Mouse (Mus musculus) MEL (cell line): ENCODE results near the gene Smim24. TPM values are rescaled to one million over a fixed set of nuclear protein-coding genes. Genes with fewer than 3 reads are reported as not detected.

ENCODE experiments used
- DNase-seq: peaks from one replicate; pipeline ENCODE4 v3.0.0; 2011; ENCODE audit warnings: low read depth, low spot score
- H3K27ac ChIP-seq: 2 replicates; pipeline ENCODE4 v1.5.1; 2012; ENCODE audit warnings: low read depth, mild to moderate bottlenecking, control low read depth, low read length, moderate library complexity; ENCODE audit not compliant: control insufficient read depth
- H3K27me3 ChIP-seq, 2 experiments: fragments of 150-350 bp in 1 of 2; sonication (generic) in 1 of 2; 2 replicates each; pipeline ENCODE4 v1.6.1; 2012; ENCODE audit warnings: low read length in 2 of 2, mild to moderate bottlenecking in 2 of 2, improper control_type of control experiment in 1 of 2, moderate library complexity in 1 of 2; ENCODE audit not compliant: insufficient read depth in 2 of 2, control insufficient read depth in 1 of 2
- H3K36me3 ChIP-seq, 2 experiments: 2 replicates each; pipeline ENCODE4 v1.6.1; 2012 to 2014; ENCODE audit warnings: low read length in 2 of 2, improper control_type of control experiment in 1 of 2, inconsistent platforms in 1 of 2, mild to moderate bottlenecking in 1 of 2; ENCODE audit not compliant: insufficient read depth in 2 of 2, control insufficient read depth in 1 of 2
- H3K4me1 ChIP-seq, 2 experiments: fragments of 150-350 bp in 1 of 2; sonication (generic) in 1 of 2; 2 replicates each; pipeline ENCODE4 v1.6.1; 2012; ENCODE audit warnings: low read length in 2 of 2, improper control_type of control experiment in 1 of 2, mild to moderate bottlenecking in 1 of 2; ENCODE audit not compliant: insufficient read depth in 2 of 2, control insufficient read depth in 1 of 2
- H3K4me3 ChIP-seq, 2 experiments: fragments of 150-350 bp in 1 of 2; sonication (generic) in 1 of 2; 2 replicates each; pipeline ENCODE4 v1.5.1; 2012; ENCODE audit warnings: low read depth in 2 of 2, low read length in 2 of 2, mild to moderate bottlenecking in 2 of 2, moderate library complexity in 2 of 2, control low read depth in 1 of 2, improper control_type of control experiment in 1 of 2; ENCODE audit not compliant: control insufficient read depth in 1 of 2, insufficient read depth in 1 of 2
- H3K79me2 ChIP-seq: 2 replicates; pipeline ENCODE4 v1.6.1; 2012; ENCODE audit warnings: mild to moderate bottlenecking, low read length, moderate library complexity; ENCODE audit not compliant: control insufficient read depth, poor library complexity, insufficient read depth
- H3K9ac ChIP-seq: 2 replicates; pipeline ENCODE4 v1.6.1; 2012; ENCODE audit warnings: low read depth, mild to moderate bottlenecking, control low read depth, low read length, moderate library complexity; ENCODE audit not compliant: control insufficient read depth, poor library complexity, severe bottlenecking
- H3K9me3 ChIP-seq: fragments of 150-350 bp; sonication (generic); replicated peaks from 2 replicates; pipeline ENCODE4 v1.6.1; 2012; ENCODE audit warnings: mild to moderate bottlenecking, low read length, improper control_type of control experiment, moderate library complexity; ENCODE audit not compliant: insufficient read depth
- CTCF ChIP-seq, 3 experiments: IDR thresholded peaks in 2 of 3; conservative IDR thresholded peaks in 1 of 3; 2 replicates each; pipeline ENCODE4 v1.5.1; 2011 to 2012; ENCODE audit warnings: low read length in 3 of 3, low read depth in 2 of 3, mild to moderate bottlenecking in 2 of 3, improper control_type of control experiment in 1 of 3, inconsistent platforms in 1 of 3, mixed read lengths in 1 of 3, moderate library complexity in 1 of 3; ENCODE audit not compliant: control insufficient read depth in 1 of 3, insufficient read depth in 1 of 3, poor library complexity in 1 of 3, severe bottlenecking in 1 of 3
- EP300 ChIP-seq, 2 experiments: IDR thresholded peaks; 2 replicates each; pipeline ENCODE4 v1.6.1; 2011; ENCODE audit warnings: improper control_type of control experiment in 2 of 2, low read length in 2 of 2, low read depth in 1 of 2, mild to moderate bottlenecking in 1 of 2
- GABPA ChIP-seq: IDR thresholded peaks from 2 replicates; pipeline ENCODE4 v1.6.1; 2012; ENCODE audit warnings: low read depth, mild to moderate bottlenecking, inconsistent platforms, low read length, improper control_type of control experiment, moderate library complexity
- GATA1 ChIP-seq: IDR thresholded peaks from 2 replicates; pipeline ENCODE4 v1.6.1; 2011; ENCODE audit warnings: low read depth, low read length, improper control_type of control experiment
- JUND ChIP-seq: IDR thresholded peaks from 2 replicates; pipeline ENCODE4 v1.6.1; 2011; ENCODE audit warnings: low read depth, mild to moderate bottlenecking, improper control_type of control experiment, low read length
- MEF2A ChIP-seq: IDR thresholded peaks from 2 replicates; pipeline ENCODE4 v1.6.1; 2014; ENCODE audit warnings: low read depth, mild to moderate bottlenecking, inconsistent platforms, low read length, improper control_type of control experiment; ENCODE audit not compliant: poor library complexity, insufficient replicate concordance, severe bottlenecking; ENCODE audit errors: extremely low read depth
- NRF1 ChIP-seq: IDR thresholded peaks from 2 replicates; pipeline ENCODE4 v1.6.1; 2014; ENCODE audit warnings: low read depth, mild to moderate bottlenecking, inconsistent platforms, low read length, improper control_type of control experiment, moderate library complexity; ENCODE audit not compliant: poor library complexity, insufficient read depth, severe bottlenecking
- POLR2AphosphoS2 ChIP-seq: IDR thresholded peaks from 2 replicates; pipeline ENCODE4 v1.6.1; 2011; ENCODE audit warnings: low read length, improper control_type of control experiment
- RAD21 ChIP-seq: IDR thresholded peaks from 2 replicates; pipeline ENCODE4 v1.6.1; 2011; ENCODE audit warnings: mild to moderate bottlenecking, low read depth, low read length, improper control_type of control experiment
- RCOR1 ChIP-seq: IDR thresholded peaks from 2 replicates; pipeline ENCODE4 v1.6.1; 2012; ENCODE audit warnings: low read depth, mild to moderate bottlenecking, inconsistent platforms, low read length, improper control_type of control experiment
- SIN3A ChIP-seq: IDR thresholded peaks from 2 replicates; pipeline ENCODE4 v1.6.1; 2012; ENCODE audit warnings: low read length, improper control_type of control experiment, inconsistent platforms
- SMC3 ChIP-seq: IDR thresholded peaks from 2 replicates; pipeline ENCODE4 v1.6.1; 2011; ENCODE audit warnings: low read depth, low read length, improper control_type of control experiment
- TAL1 ChIP-seq: IDR thresholded peaks from 2 replicates; pipeline ENCODE4 v1.6.1; 2012; ENCODE audit warnings: mild to moderate bottlenecking, inconsistent platforms, low read length, moderate library complexity, mixed read lengths
- TBP ChIP-seq: IDR thresholded peaks from 2 replicates; pipeline ENCODE4 v1.8.0; 2011; ENCODE audit warnings: low read depth, low read length, improper control_type of control experiment
- ZC3H11A ChIP-seq: IDR thresholded peaks from 2 replicates; pipeline ENCODE4 v1.6.1; 2012; ENCODE audit warnings: low read depth, mild to moderate bottlenecking, inconsistent platforms, low read length, improper control_type of control experiment
- polyA plus RNA-seq, 2 experiments: library from polyadenylated mRNA; stranded (reverse) in 1 of 2; unstranded in 1 of 2; fragments of >175 nt in 1 of 2; fragments of >200 nt in 1 of 2; gene quantifications; 2 replicates each; pipeline versions ENCODE4 v1.2.1 to v1.2.4; 2012; ENCODE audit warnings: low replicate concordance in 2 of 2, low read depth in 1 of 2; ENCODE audit not compliant: insufficient read length in 2 of 2, insufficient read depth in 1 of 2, missing spikeins in 1 of 2
- total RNA-seq: library from RNA; depleted of rRNA; stranded (reverse); fragments of 300-350 nt; gene quantifications from 2 replicates; pipeline ENCODE4 v1.2.3, GENCODE M21; 2012; rRNA removed

Smim24 gene
- total and polyA plus RNA-seq, 3 experiments: 6.7 to 29.5 TPM; not detected in 1

DNA sequence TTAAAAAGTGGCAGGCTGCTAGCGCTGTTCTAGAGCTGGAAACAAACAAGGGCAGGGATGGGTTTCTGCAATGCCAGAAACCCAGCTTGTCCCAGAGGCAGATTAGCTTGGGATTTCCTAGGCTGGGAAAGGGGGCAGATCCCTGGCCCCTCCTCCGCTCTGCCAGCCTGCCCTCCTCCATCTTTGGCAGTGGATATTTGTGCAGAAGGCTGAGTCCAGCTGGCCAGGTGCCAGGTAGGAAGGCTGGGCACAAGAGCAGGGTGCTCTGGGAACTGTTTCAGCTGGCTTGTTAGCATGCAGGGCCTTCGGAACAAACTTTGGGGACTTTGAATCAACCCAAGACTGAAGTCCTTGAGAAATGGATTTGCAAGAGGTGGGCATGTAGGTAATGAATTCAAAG, 42.6 kb downstream of the Smim24 start:
- no peak for DNase-seq
- Histone ChIP-seq H3K27me3 (peaks cover 0 to 3% of the 10 kb centered on the region in 2 experiments; a peak in 2 of 4 replicates), H3K4me1 (peaks cover 0 to 19% of the 10 kb centered on the region in 2 experiments; a peak in 2 of 4 replicates)
- TF ChIP-seq NRF1: no peak
- TF ChIP-seq GABPA: no peak
- TF ChIP-seq EP300 (IDR thresholded peaks at IDR 0.05; ENCODE audit: low read depth in 1 of 2, low read length in 2 of 2): no peak
- TF ChIP-seq MEF2A: no peak
- no peak for TF ChIP-seq TBP
- TF ChIP-seq GATA1: no peak
- TF ChIP-seq TAL1: no peak
- TF ChIP-seq, all 39 proteins: peak for 0
- H3K9ac ChIP-seq: no peak overlapping the region
- no peak overlapping the region for H3K4me3 ChIP-seq
- no peaks in the 10 kb centered on the region; the same call in 1 of the 2 replicates for H3K79me2 ChIP-seq
- no peaks in the 10 kb centered on the region; a peak in 1 of 4 replicates for H3K36me3 ChIP-seq
- H3K27ac ChIP-seq: no peak overlapping the region
- no peaks in the 10 kb centered on the region for H3K9me3 ChIP-seq

- peaks cover 0 to 13% of the 10 kb centered on the region in 2 experiments; a peak in 2 of 4 replicates for H3K27me3 ChIP-seq
- DNase-seq: peak; percentile 41
- peak; percentile 22; the same call in 1 of the 2 replicates for TF ChIP-seq ZC3H11A
- TF ChIP-seq RAD21: peak; percentile 50
- no peak for TF ChIP-seq JUND
- no peak for TF ChIP-seq SIN3A
- no peak for TF ChIP-seq POLR2AphosphoS2
- peak in 2 of 3 experiments; percentile 42 to 62; a peak in 4 of 6 replicates for TF ChIP-seq CTCF (IDR thresholded peaks at IDR 0.05 in 2 of 3, conservative IDR thresholded peaks at IDR 0.05 in 1 of 3; ENCODE audit: control insufficient read depth in 1 of 3, insufficient read depth in 1 of 3, low read depth in 2 of 3, low read length in 3 of 3, poor library complexity in 1 of 3, severe bottlenecking in 1 of 3)
- no peak for TF ChIP-seq RCOR1
- TF ChIP-seq SMC3: peak; percentile 58
- no peaks in the 10 kb centered on the region for H3K4me1 ChIP-seq
- no peak overlapping the region for H3K27ac ChIP-seq
- no peaks in the 10 kb centered on the region for H3K79me2 ChIP-seq
- H3K9ac ChIP-seq: no peak overlapping the region
- H3K9me3 ChIP-seq: no peaks in the 10 kb centered on the region
- H3K36me3 ChIP-seq: no peaks in the 10 kb centered on the region
- H3K4me3 ChIP-seq: no peak overlapping the region
These were observed 48.2 kb downstream of the Smim24 start for GRCm38 (mm10) chr10:81441019-81441418.

Other genes starting within 250 kb of the Smim24 start
Only the 30 nearest of the 34 such genes appear.
- gene Dapk3, start 210.0 kb upstream of the Smim24 start, total RNA-seq: 42.3 and 49.2 TPM in 2 replicates
- 10 to 100 TPM in 1 of 2 experiments, not detected in 1; 79.1 TPM for gene Dapk3, start 210.0 kb upstream of the Smim24 start, polyA plus RNA-seq
- gene 4930442H23Rik, start 209.2 kb upstream of the Smim24 start, total RNA-seq: 0.13 and 0.31 TPM in 2 replicates
- under 1 TPM in 1 of 2 experiments, not detected in 1; 0.42 TPM for gene 4930442H23Rik, start 209.2 kb upstream of the Smim24 start, polyA plus RNA-seq
- not detected in 2 replicates for gene Nmrk2, start 191.0 kb upstream of the Smim24 start, total RNA-seq
- not detected for gene Nmrk2, start 191.0 kb upstream of the Smim24 start, polyA plus RNA-seq
- gene Atcay, start 162.2 kb upstream of the Smim24 start, total RNA-seq: 0.19 and 0.20 TPM in 2 replicates
- under 1 TPM in 1 of 2 experiments, not detected in 1; 0.33 TPM for gene Atcay, start 162.2 kb upstream of the Smim24 start, polyA plus RNA-seq
- 0.39 and 0.81 TPM in 2 replicates for gene Zfr2, start 159.9 kb upstream of the Smim24 start, total RNA-seq
- 1 to 10 TPM in 1 of 2 experiments, not detected in 1; 1.4 TPM for gene Zfr2, start 159.9 kb upstream of the Smim24 start, polyA plus RNA-seq
- gene Matk, start 140.1 kb upstream of the Smim24 start, total RNA-seq: 0.10 and 0.23 TPM in 2 replicates
- 1 to 10 TPM in 1 of 2 experiments, not detected in 1; 1.0 TPM for gene Matk, start 140.1 kb upstream of the Smim24 start, polyA plus RNA-seq
- 137 and 150 TPM in 2 replicates for gene Mrpl54, start 126.1 kb upstream of the Smim24 start, total RNA-seq
- 100 to 1,000 TPM; 157 to 421 TPM for gene Mrpl54, start 126.1 kb upstream of the Smim24 start, polyA plus RNA-seq
- 68.9 and 81.3 TPM in 2 replicates for gene Apba3, start 126.1 kb upstream of the Smim24 start, total RNA-seq
- gene Apba3, start 126.1 kb upstream of the Smim24 start, polyA plus RNA-seq: 10 to 100 TPM in 1 of 2 experiments, not detected in 1; 73.2 TPM
- 2.5 and 2.9 TPM in 2 replicates for gene Tjp3, start 101.5 kb upstream of the Smim24 start, total RNA-seq
- gene Tjp3, start 101.5 kb upstream of the Smim24 start, polyA plus RNA-seq: 1 to 10 TPM in 1 of 2 experiments, not detected in 1; 4.9 TPM
- 14.1 and 14.4 TPM in 2 replicates for gene Pip5k1c, start 100.1 kb upstream of the Smim24 start, total RNA-seq
- 10 to 100 TPM in 1 of 2 experiments, not detected in 1; 40.5 TPM for gene Pip5k1c, start 100.1 kb upstream of the Smim24 start, polyA plus RNA-seq
- 43.5 and 47.6 TPM in 2 replicates for gene Cactin, start 71.9 kb upstream of the Smim24 start, total RNA-seq
- gene Cactin, start 71.9 kb upstream of the Smim24 start, polyA plus RNA-seq: 10 to 100 TPM in 1 of 2 experiments, not detected in 1; 66.8 TPM
- gene Tbxa2r, start 64.3 kb upstream of the Smim24 start, total RNA-seq: 0.13 TPM in 1 of 2 replicates, not detected in the other
- under 1 TPM in 1 of 2 experiments, not detected in 1; 0.31 TPM for gene Tbxa2r, start 64.3 kb upstream of the Smim24 start, polyA plus RNA-seq
- gene Gipc3, start 49.8 kb upstream of the Smim24 start, total RNA-seq: not detected in 2 replicates
- gene Gipc3, start 49.8 kb upstream of the Smim24 start, polyA plus RNA-seq: not detected
- gene Hmg20b, start 42.6 kb upstream of the Smim24 start, total RNA-seq: 22.8 and 27.0 TPM in 2 replicates
- 10 to 100 TPM in 1 of 2 experiments, not detected in 1; 92.7 TPM for gene Hmg20b, start 42.6 kb upstream of the Smim24 start, polyA plus RNA-seq
- gene Mfsd12, start 35.6 kb upstream of the Smim24 start, total RNA-seq: 17.9 and 29.0 TPM in 2 replicates
- 10 to 100 TPM in 1 of 2 experiments, not detected in 1; 22.5 TPM for gene Mfsd12, start 35.6 kb upstream of the Smim24 start, polyA plus RNA-seq
- gene 4930404N11Rik, start 27.2 kb upstream of the Smim24 start, total RNA-seq: 6.7 and 12.1 TPM in 2 replicates
- gene 4930404N11Rik, start 27.2 kb upstream of the Smim24 start, polyA plus RNA-seq: 1 to 10 TPM in 1 of 2 experiments, not detected in 1; 3.1 TPM
- 20.7 and 24.7 TPM in 2 replicates for gene Fzr1, start 14.5 kb upstream of the Smim24 start, total RNA-seq
- gene Fzr1, start 14.5 kb upstream of the Smim24 start, polyA plus RNA-seq: 100 to 1,000 TPM in 1 of 2 experiments, not detected in 1; 115 TPM
- 153 and 157 TPM in 2 replicates for gene Dohh, start 8.6 kb upstream of the Smim24 start, total RNA-seq
- 100 to 1,000 TPM in 1 of 2 experiments, not detected in 1; 145 TPM for gene Dohh, start 8.6 kb upstream of the Smim24 start, polyA plus RNA-seq
- gene Gm48551, start 8.6 kb upstream of the Smim24 start, total RNA-seq: 0.46 and 0.62 TPM in 2 replicates
- gene Gm48551, start 8.6 kb upstream of the Smim24 start, polyA plus RNA-seq: 1 to 10 TPM in 1 of 2 experiments, not detected in 1; 2.6 TPM
- gene Gm48552, start 4.0 kb upstream of the Smim24 start, total RNA-seq: 0.49 and 0.89 TPM in 2 replicates
- 1 to 10 TPM in 1 of 2 experiments, not detected in 1; 1.2 TPM for gene Gm48552, start 4.0 kb upstream of the Smim24 start, polyA plus RNA-seq
- gene Nfic, start 62.6 kb downstream of the Smim24 start, total RNA-seq: 2.0 and 3.6 TPM in 2 replicates
- 1 to 10 TPM in 1 of 2 experiments, not detected in 1; 9.7 TPM for gene Nfic, start 62.6 kb downstream of the Smim24 start, polyA plus RNA-seq
- gene Celf5, start 89.7 kb downstream of the Smim24 start, total RNA-seq: 0.03 and 0.08 TPM in 2 replicates
- under 1 TPM in 1 of 2 experiments, not detected in 1; 0.38 TPM for gene Celf5, start 89.7 kb downstream of the Smim24 start, polyA plus RNA-seq
- 120 and 136 TPM in 2 replicates for gene Ncln, start 103.3 kb downstream of the Smim24 start, total RNA-seq
- gene Ncln, start 103.3 kb downstream of the Smim24 start, polyA plus RNA-seq: 100 to 1,000 TPM; 215 to 276 TPM
- gene S1pr4, start 107.1 kb downstream of the Smim24 start, total RNA-seq: 1.7 and 2.1 TPM in 2 replicates
- 1 to 10 TPM in 1 of 2 experiments, not detected in 1; 1.6 TPM for gene S1pr4, start 107.1 kb downstream of the Smim24 start, polyA plus RNA-seq
- gene Gna15, start 131.2 kb downstream of the Smim24 start, total RNA-seq: 28.2 and 33.0 TPM in 2 replicates
- gene Gna15, start 131.2 kb downstream of the Smim24 start, polyA plus RNA-seq: 100 to 1,000 TPM in 1 of 2 experiments, 10 to 100 TPM in 1; 23.0 to 142 TPM
- 12.2 and 14.1 TPM in 2 replicates for gene Gna11, start 152.1 kb downstream of the Smim24 start, total RNA-seq
- 10 to 100 TPM in 1 of 2 experiments, not detected in 1; 18.4 TPM for gene Gna11, start 152.1 kb downstream of the Smim24 start, polyA plus RNA-seq
- 170 and 197 TPM in 2 replicates for gene Aes, start 166.4 kb downstream of the Smim24 start, total RNA-seq
- gene Aes, start 166.4 kb downstream of the Smim24 start, polyA plus RNA-seq: 100 to 1,000 TPM in 1 of 2 experiments, not detected in 1; 355 TPM
- 0.19 and 0.75 TPM in 2 replicates for gene Tle2, start 181.5 kb downstream of the Smim24 start, total RNA-seq
- 1 to 10 TPM in 1 of 2 experiments, not detected in 1; 2.4 TPM for gene Tle2, start 181.5 kb downstream of the Smim24 start, polyA plus RNA-seq
- 16.9 and 17.3 TPM in 2 replicates for gene Tle6, start 208.0 kb downstream of the Smim24 start, total RNA-seq
- 10 to 100 TPM in 1 of 2 experiments, not detected in 1; 31.9 TPM for gene Tle6, start 208.0 kb downstream of the Smim24 start, polyA plus RNA-seq
- gene BC025920, start 213.2 kb downstream of the Smim24 start, total RNA-seq: 0.98 and 1.1 TPM in 2 replicates
- 1 to 10 TPM in 1 of 2 experiments, not detected in 1; 1.7 TPM for gene BC025920, start 213.2 kb downstream of the Smim24 start, polyA plus RNA-seq